Mouse (Mus musculus) E14TG2a.4 (cell line): ENCODE data around the gene Glyctk.

ENCODE experiments used
- H3K27me3 ChIP-seq: 2 replicates; pipeline ENCODE4 v1.6.1; 2014; ENCODE audit warnings: low read length, control low read depth; ENCODE audit not compliant: insufficient read depth
- H3K36me3 ChIP-seq: 2 replicates; pipeline ENCODE4 v1.6.1; 2014; ENCODE audit warnings: low read length, control low read depth; ENCODE audit not compliant: insufficient read depth
- H3K4me1 ChIP-seq: replicated peaks from 2 replicates; pipeline ENCODE4 v1.6.1; 2014; ENCODE audit warnings: low read depth, low read length, control low read depth
- H3K4me3 ChIP-seq: replicated peaks from 2 replicates; pipeline ENCODE4 v1.5.1; 2014; ENCODE audit warnings: mild to moderate bottlenecking, low read length
- H3K9me3 ChIP-seq: 2 replicates; pipeline ENCODE4 v1.6.1; 2014; ENCODE audit warnings: low read length, control low read depth
- CTCF ChIP-seq: conservative IDR thresholded peaks from 2 replicates; pipeline ENCODE4 v1.5.1; 2014; ENCODE audit warnings: low read length
- NANOG ChIP-seq: IDR thresholded peaks from 2 replicates; pipeline ENCODE4 v1.6.1; 2014; ENCODE audit warnings: borderline replicate concordance, low read length, mixed read lengths
- POU5F1 ChIP-seq: IDR thresholded peaks from 2 replicates; pipeline ENCODE4 v1.6.1; 2014; ENCODE audit warnings: low read length, borderline replicate concordance

Glyctk gene

DNA sequence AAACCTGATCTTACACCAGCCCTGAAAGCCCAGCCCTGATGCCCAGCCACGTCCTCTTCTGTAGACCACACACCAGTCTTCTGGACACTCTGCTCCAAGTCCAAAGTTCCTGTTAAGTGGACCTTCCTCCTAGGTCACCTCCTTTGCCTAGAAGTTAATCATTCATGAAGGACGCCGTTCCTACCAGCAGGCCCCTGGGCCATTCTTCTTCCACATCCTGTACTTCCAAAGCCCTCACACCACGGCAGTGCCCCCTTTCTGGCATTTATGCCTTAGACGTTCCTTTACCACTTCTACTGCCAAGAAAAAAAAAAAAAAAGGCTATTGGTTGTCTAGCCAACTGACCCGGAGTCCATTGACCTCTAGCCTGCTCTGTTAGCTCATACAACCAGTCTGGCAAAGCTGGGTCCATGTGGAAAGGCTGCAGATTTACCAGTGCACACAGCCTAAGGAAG lies at the start of gene Glyctk:
Gene Glyctk (minus strand): TSS at position 102 of the 455 bp plus-strand sequence.
- TF ChIP-seq NANOG = no peak
- TF ChIP-seq CTCF = no peak
- TF ChIP-seq POU5F1 = no peak
- H3K27me3 ChIP-seq = no peaks in the 10 kb centered on the region
- H3K4me3 ChIP-seq = peak within 1 kb of the TSS; percentile 82
- H3K36me3 ChIP-seq = peaks cover 15% of the 10 kb centered on the region
- H3K4me1 ChIP-seq = peaks cover 49% of the 10 kb centered on the region
- H3K9me3 ChIP-seq = no peaks in the 10 kb centered on the region

DNA sequence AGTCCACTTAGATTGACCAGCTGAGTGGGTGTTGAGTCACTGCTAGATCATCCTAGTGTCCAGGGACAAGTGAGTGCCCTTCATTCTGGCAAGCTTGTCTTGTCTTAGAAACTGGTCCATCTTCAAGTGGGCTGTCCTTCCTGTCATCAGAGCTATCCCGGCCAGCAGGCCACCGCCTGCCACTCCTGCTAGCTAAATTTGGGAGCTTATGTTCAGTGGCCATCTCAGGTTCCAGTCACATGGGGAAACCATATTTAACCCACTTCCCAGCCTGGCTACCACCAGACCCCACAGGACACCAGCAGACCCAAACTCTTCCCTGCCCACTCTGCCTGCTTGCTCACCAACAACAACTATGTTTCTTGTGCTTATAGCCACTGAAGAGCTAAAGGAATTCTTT lies 48.6 kb upstream of the Glyctk start:
- TF ChIP-seq NANOG = no peak
- TF ChIP-seq CTCF = no peak
- Histone ChIP-seq H3K27me3 (no peaks in the 10 kb centered on the region), H3K36me3 (peaks cover 59% of the 10 kb centered on the region), H3K4me3 (0 out of 2 replicates have a peak overlapping the region, but pooled peaks have one; percentile 60), H3K4me1 (peaks cover 80% of the 10 kb centered on the region), H3K9me3 (no peaks in the 10 kb centered on the region)

DNA sequence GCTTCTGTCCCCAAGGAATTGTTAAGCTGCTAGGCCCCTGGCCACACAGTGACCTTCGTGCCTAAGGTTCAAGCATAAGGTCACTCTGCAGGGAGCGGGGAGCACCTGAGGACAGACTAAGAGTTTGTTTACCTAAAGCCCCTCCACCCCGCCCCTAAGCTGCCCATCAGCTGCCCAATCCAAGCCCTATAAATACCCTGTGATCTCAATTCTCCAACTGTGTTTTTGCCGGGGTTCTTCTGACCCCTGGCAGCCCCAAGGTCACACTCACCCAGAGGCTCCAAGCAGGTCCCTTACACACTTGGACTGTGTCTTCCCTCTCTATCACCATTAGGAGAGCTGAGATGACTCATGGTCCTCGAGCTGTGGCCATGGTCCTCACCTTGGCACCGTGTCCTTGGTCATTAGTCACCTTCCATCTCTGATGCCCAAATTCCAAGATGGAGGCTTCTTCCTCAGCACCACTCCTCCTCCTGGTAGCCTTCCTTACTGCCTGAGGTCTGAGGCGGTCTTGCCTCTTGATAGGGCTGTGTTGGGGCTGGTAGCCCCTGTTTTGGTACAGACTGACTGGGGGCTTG lies 47.9 kb upstream of the Glyctk start:
- Histone ChIP-seq H3K9me3 (no peaks in the 10 kb centered on the region), H3K27me3 (no peaks in the 10 kb centered on the region), H3K4me1 (peaks cover 82% of the 10 kb centered on the region), H3K4me3 (peak overlapping the region; percentile 60), H3K36me3 (peaks cover 59% of the 10 kb centered on the region)
- TF ChIP-seq CTCF (no peak), NANOG (no peak), POU5F1 (no peak)

DNA sequence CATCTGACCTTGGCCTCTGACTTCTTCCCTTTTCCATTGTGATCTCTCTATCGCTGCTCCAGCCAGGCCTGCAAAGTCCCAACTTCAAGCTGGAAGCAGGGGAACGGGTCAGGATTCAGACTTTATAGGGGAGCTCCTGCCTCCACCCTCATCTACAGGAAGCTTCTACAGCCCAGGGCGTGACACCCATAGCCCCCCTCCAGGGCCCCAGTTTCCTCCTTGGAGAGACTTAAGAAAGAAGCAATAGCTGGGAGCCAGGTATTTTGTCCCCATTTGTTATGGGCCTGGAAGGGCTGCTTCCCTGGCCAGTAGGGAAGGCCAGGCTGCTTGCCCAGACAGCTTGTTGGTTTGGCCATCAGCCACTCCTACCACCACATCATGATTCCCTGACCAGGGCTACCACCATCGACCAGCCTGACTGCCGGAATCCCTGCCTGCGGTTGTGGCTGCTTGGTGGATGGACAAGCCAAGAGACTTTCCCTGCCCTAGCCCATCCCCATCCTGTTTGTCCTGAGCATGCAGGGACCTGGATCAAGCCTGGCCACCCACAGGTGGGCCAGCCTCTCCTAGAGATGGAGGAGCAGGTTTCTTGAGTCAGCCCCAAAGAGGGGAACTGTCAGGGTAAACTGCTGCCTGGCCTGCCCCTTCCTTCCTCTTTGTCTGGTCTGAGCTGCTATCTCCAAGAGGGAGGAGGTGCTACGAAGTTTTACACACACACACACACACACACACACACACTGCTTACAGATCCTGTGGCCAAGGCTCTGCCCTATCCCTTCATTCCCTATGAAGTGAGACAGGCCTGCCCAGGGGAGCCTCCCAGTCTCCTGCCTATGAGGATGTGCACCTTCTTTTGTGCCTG lies 46.3 kb upstream of the Glyctk start:
- Histone ChIP-seq H3K36me3 (peaks cover 49% of the 10 kb centered on the region), H3K27me3 (no peaks in the 10 kb centered on the region), H3K4me1 (peaks cover 83% of the 10 kb centered on the region), H3K9me3 (no peaks in the 10 kb centered on the region), H3K4me3 (peak overlapping the region; percentile 92)
- no peak for TF ChIP-seq POU5F1

DNA sequence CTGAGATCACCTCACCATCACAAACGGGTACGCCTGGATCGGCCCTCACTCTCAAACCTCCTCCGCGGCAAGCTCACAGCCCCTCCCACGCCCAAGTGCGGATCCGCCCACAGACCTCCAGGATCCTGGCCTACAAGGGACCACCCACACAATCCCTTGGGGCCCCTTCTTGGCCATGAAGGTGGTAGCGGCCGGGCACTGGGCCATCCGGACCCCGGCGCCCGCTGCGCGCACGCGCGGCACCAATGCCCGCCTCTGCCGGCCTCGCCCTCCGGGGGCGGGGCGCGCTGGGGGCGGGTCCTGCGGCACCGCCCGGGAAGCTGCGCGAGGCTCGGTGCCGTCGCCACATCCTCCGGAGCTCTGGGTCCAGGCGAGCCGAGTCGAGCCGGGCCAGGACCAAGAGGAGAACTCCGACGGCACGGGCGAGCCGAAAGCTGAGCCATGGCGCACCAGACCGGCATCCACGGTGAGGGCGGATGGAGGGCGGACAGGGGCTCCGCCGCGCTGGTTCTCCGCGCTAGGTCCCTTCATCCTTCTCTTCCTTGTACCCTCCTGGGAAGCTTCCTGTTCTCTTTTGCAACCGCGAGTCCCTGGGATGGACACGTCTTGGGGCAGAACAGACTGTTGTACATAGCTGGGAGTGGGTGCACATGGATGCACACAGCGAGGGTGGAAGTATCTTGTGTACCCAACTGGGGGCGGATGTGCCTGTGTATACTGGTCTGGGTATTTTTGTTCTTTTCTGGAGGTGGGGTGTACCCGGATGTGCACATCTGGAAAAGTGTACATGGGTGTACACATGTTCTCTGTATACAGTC lies 45.1 kb upstream of the Glyctk start, which contains the start of gene Twf2:
Gene Twf2 (plus strand): TSS at position 290 of the 818 bp plus-strand sequence.
- TF ChIP-seq NANOG = no peak
- no peak for TF ChIP-seq CTCF
- TF ChIP-seq POU5F1 = no peak
- Histone ChIP-seq H3K4me1 (peaks cover 78% of the 10 kb centered on the region), H3K9me3 (no peaks in the 10 kb centered on the region), H3K4me3 (peak within 1 kb of the TSS; percentile 92), H3K27me3 (no peaks in the 10 kb centered on the region), H3K36me3 (peaks cover 38% of the 10 kb centered on the region)

DNA sequence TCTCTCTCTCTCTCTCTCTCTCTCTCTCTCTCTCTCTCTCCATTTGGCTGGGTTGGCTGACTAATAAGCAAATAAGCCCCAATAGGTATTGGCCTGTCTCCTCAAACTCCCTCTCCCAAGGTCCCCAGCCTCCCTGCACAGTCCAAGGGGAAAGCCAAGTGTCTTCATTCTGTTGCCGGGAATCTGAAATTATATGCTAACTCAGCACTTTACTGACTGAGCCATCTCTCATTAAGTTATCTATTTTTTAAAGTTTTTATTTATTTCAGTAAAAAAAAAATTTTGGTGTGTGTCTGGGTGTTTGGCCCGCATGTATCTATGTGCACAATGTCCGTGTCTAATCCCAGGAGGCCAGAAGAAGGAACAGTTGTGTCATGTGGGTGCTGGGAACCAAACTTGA lies 44.0 kb upstream of the Glyctk start:
- no peaks in the 10 kb centered on the region; the same call in 1 of the 2 replicates for H3K27me3 ChIP-seq

DNA sequence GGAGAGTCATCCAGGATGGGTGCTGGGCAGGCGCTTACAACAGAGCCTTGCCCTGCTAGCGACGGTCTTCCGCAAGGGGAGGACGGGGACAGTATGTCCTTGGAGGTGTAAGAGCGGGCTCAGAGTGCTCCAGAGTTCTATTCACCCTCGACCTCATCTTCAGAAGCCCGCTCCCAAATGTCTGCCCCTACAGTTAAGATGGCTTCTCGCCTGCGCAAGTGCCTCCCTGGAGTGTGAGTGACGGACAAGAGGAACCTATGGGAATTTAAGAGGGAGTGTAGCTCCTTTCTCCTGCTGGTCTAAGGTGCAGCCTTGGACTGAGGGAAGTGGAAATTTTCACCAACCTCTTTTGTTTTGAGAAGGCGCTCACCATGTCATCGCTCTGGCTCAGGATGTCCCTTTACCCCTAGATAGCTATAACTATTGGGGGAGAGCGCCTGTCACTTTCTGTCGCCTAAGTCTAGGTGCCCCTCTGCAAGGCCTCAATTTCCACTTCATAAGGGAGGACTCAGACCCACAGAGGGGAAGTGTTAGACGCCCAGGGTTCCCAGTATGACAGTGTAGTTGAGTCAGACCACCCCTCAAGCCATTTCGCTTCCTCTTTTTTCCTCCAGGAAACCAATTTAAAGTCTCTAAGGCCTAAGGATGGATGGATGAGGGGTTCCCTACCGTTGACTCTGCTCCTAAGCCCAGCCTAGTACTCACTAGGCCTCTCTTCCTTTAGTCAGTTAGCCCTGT lies 41.8 kb upstream of the Glyctk start, which contains the start of gene Ppm1m:
Gene Ppm1m (minus strand): TSS at position 212 of the 738 bp plus-strand sequence.
- Histone ChIP-seq H3K4me1 (peaks cover 59% of the 10 kb centered on the region), H3K36me3 (peaks cover 42% of the 10 kb centered on the region), H3K27me3 (no peaks in the 10 kb centered on the region; the same call in 1 of the 2 replicates), H3K9me3 (peaks cover 5% of the 10 kb centered on the region), H3K4me3 (peak within 1 kb of the TSS; percentile 84)
- TF ChIP-seq POU5F1 = no peak
- no peak for TF ChIP-seq CTCF
- no peak for TF ChIP-seq NANOG

More for the DNA sequence above, 44.0 kb upstream of the Glyctk start:
- H3K9me3 ChIP-seq = no peaks in the 10 kb centered on the region
- peak overlapping the region; percentile 92 for H3K4me3 ChIP-seq
- peaks cover 40% of the 10 kb centered on the region for H3K36me3 ChIP-seq
- H3K4me1 ChIP-seq = peaks cover 80% of the 10 kb centered on the region
- no peak for TF ChIP-seq NANOG
- TF ChIP-seq CTCF = no peak
- no peak for TF ChIP-seq POU5F1
